Mouse (Mus musculus): ENCODE results near the gene Sdsl.

DNA sequence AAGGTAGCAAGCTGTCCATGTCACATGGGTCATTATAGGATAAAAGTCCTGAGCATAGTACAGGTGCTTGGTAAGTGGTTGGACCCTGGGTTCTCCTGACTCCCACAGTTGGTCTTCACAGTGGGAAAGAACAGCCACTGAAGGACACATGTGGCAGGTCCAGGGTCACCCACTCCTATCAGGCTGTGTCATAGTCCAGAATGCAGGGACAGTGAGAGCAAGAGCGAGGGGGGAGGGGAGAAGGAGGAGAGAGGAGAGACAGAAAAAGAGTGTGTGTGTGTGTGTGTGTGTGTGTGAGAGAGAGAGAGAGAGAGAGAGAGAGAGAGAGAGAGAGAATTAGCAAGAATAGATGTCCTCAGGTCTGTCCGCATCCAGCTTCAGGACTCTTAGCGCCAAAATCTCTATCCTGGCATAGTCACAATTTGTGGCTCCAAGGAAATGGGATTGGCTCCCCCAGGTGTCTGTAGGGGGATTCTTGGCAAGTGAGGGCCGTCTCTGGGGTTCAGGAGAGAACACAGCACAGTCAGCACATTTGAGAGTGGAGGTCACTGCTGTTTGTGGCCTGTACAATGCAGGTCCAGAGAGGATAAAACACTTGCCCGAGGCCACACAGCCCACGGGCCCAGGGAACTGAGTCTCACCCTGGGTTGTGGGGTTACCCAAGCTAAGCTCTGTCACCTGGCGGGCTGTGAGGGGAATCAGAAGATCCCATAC, 15.6 kb downstream of the Sdsl start:
- no peak for TF ChIP-seq CTCF (IDR thresholded peaks at IDR 0.05; ENCODE audit: insufficient read depth, low read depth, low read length)
- no peak for TF ChIP-seq POLR2A (IDR thresholded peaks at IDR 0.05; ENCODE audit: insufficient read depth, low read depth, low read length)

Data from olfactory bulb, adult 2 months (tissue).